Mouse (Mus musculus): Measurements from ENCODE around the gene Cdk7. TPM values are rescaled to one million over a fixed set of nuclear protein-coding genes. Genes with fewer than 3 reads are reported as not detected.

Gene Cdk7
- total RNA-seq (2023): 10 to 100 TPM; 16.7 to 18.0 TPM

GRCm38 (mm10) chr13:100730861-100731176 lies at the start of gene Cdk7:
Cdk7 (minus strand) TSS chr13:100730939.

DNA sequence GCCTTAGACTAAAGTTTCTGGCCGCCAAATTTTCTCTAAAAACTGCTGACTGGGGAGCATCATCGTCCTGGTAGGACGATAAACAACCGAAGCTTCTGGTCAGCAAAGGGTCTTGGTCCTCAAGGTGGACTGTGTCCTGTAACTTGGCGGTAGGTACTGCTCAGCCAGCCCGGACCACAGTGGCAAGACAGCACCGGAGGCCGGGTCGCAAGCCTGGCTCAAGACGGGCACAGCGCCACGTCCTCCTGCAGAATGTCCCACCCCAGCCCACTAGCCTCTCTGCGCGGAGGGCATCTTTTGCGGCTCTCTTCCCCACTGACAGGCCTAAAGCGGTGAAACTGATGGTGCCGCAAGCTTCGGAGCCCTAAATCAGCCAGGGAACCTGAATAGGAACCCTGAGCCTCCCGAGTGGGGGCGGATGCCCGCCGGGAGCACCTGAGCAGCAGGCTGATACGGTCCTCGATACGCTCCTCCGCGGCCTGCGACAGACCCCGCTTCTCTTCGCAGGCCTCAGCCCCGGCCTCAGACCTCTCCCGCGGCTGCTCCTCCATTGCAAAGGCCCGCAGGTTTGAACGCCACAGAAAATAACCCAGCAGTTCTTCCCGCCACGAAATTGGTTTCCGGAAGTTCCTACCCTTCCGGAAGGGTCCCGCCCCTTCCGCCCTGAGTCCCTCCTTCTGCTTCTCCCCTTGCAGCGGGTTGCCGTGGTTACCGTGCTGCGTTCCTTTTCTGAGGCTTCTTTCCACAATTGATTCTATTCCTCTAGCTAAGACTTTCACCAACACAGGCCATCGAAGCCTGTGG lies 44.7 kb upstream of the Cdk7 start, which contains the start of gene Cenph:
Gene Cenph, minus strand, starts transcription at position 648 of the 804 bp plus-strand sequence.

GRCm38 (mm10) chr13:100744036-100744744 lies 13.5 kb upstream of the Cdk7 start, which contains the start of gene Mrps36:
Mrps36 (minus strand) TSS chr13:100744659.

GRCm38 (mm10) chr13:100669291-100670022 lies 61.3 kb downstream of the Cdk7 start, which contains the start of gene Ccdc125:
Ccdc125 (plus strand) TSS chr13:100669717.

Other genes with a start within 250 kb of the Cdk7 start
- gene Gtf2h2, start 238.4 kb downstream of the Cdk7 start, total RNA-seq (2023): 10 to 100 TPM; 13.6 to 16.9 TPM
- gene Ocln, start 178.2 kb downstream of the Cdk7 start, total RNA-seq (2023): not detected
- under 1 TPM; 0.35 to 0.36 TPM for gene Marveld2, start 114.0 kb downstream of the Cdk7 start, total RNA-seq (2023)
- gene Ak6, start 80.0 kb downstream of the Cdk7 start, total RNA-seq (2023): 10 to 100 TPM; 74.1 to 74.8 TPM
- gene Rad17, start 79.9 kb downstream of the Cdk7 start, total RNA-seq (2023): 10 to 100 TPM; 20.1 to 21.0 TPM
- 10 to 100 TPM in 1 of 2 experiments, 1 to 10 TPM in 1; 8.6 to 14.0 TPM for gene Taf9, start 79.4 kb downstream of the Cdk7 start, total RNA-seq (2023)
- 10 to 100 TPM; 47.9 to 51.0 TPM for gene Ccdc125, start 61.2 kb downstream of the Cdk7 start, total RNA-seq (2023)
- gene Mrps36, start 13.7 kb upstream of the Cdk7 start, total RNA-seq (2023): 10 to 100 TPM; 16.9 to 21.7 TPM
- 10 to 100 TPM in 1 of 2 experiments, 1 to 10 TPM in 1; 9.7 to 11.0 TPM for gene Cenph, start 45.0 kb upstream of the Cdk7 start, total RNA-seq (2023)
- 10 to 100 TPM; 53.0 to 63.0 TPM for gene Ccnb1, start 55.6 kb upstream of the Cdk7 start, total RNA-seq (2023)
- 10 to 100 TPM; 25.3 to 31.4 TPM for gene Slc30a5, start 102.5 kb upstream of the Cdk7 start, total RNA-seq (2023)